Mouse (Mus musculus) G1E (cell line): ENCODE data around the gene Arhgap27.

ENCODE experiments used
- CTCF ChIP-seq: IDR thresholded peaks from 2 replicates; pipeline ENCODE4 v1.5.1; 2012; ENCODE audit warnings: low read depth, low read length, inconsistent platforms, mixed read lengths
- GATA1 ChIP-seq: IDR thresholded peaks from 2 replicates; pipeline ENCODE4 v1.6.1; 2012; ENCODE audit warnings: borderline replicate concordance, low read length, inconsistent platforms, mixed read lengths
- POLR2AphosphoS5 ChIP-seq: IDR thresholded peaks from 2 replicates; pipeline ENCODE4 v1.6.1; 2012; ENCODE audit warnings: low read depth, low read length, inconsistent platforms; ENCODE audit not compliant: insufficient replicate concordance
- TAL1 ChIP-seq: conservative IDR thresholded peaks from 2 replicates; pipeline ENCODE4 v1.6.1; 2012; ENCODE audit warnings: low read depth, low read length, inconsistent platforms, mixed read lengths

GRCm38 (mm10) chr11:103285276-103285675 lies 78.2 kb downstream of the Arhgap27 start:
- TF ChIP-seq CTCF (no peak), POLR2AphosphoS5 (no peak), GATA1 (no peak), TAL1 (no peak)
